Mouse (Mus musculus) cerebellum, postnatal 10 days (tissue): ENCODE data around the gene Olfr810.

Source experiments
- DNase-seq, 2 experiments: peaks; one replicate each; pipeline ENCODE4 v3.0.0; 2021; ENCODE audit warnings: mixed read lengths in 2 of 2

The Olfr810 gene

DNA sequence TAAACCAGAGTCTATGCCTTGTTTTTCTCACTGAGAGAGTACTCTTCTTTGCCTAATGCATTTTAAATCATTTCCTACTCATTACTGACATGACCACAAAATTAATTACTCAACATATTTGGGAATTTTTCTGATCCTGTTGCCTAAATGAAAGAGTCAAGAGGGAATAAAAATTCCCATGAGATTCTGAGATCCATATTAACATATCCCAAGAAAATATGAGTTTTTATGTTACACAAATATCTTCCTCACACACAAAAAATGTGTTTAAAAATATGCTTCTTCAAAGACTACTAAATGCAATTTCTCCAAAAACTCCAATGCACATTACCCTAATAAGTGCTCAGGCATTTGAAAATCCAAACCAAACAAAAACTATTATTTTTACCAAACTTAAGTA is at the start of gene Olfr810:
Gene Olfr810 (minus strand): TSS at position 101 of the 400 bp plus-strand sequence.
- no peak for DNase-seq

GRCm38 (mm10) chr10:129804296-129804695 is 9.6 kb upstream of the Olfr810 start, which contains the start of gene Olfr811:
Gene Olfr811 (minus strand): TSS chr10:129804396.
- no peak for DNase-seq

DNA sequence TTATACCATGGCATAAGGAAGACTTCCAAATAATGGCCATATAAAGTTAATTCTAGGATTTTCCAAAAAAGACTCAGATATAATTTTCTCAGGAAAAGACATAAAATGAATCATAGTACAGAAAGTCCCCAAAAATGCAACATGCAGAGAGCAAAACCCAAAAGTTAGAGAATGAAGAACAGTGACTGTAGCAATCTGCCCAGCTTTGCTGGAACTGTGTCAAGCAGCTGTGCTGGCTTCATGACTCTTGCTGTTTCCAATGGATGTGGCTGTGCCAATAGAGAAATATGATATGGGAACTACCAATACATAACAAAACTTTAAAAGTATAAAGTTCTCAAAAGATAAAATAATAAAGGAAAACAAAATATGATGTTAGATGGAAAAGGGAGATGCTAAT is 16.6 kb downstream of the Olfr810 start:
- DNase-seq = no peak

- DNase-seq = no peak
Observed at GRCm38 (mm10) chr10:129774338-129774737, 20.4 kb downstream of the Olfr810 start, which contains the start of gene Olfr809. Gene Olfr809 (plus strand): TSS chr10:129774638.

GRCm38 (mm10) chr10:129765182-129765581 is 29.5 kb downstream of the Olfr810 start, which contains the start of gene Olfr808:
Gene Olfr808 (plus strand): TSS chr10:129765482.
- DNase-seq = no peak

- no peak for DNase-seq
Observed at GRCm38 (mm10) chr10:129757693-129758092, 37.0 kb downstream of the Olfr810 start, which contains the start of gene Olfr807. Gene Olfr807 (minus strand): TSS chr10:129757793.

GRCm38 (mm10) chr10:129741821-129742220 is 52.9 kb downstream of the Olfr810 start, which contains the start of gene Olfr806:
Gene Olfr806 (minus strand): TSS chr10:129741921.
- DNase-seq = no peak
